Mouse (Mus musculus): ENCODE data around the gene Ehd1.

GRCm38 (mm10) chr19:6321786-6322621, 45.5 kb downstream of the Ehd1 start:
- peak; percentile 42 for TF ChIP-seq TCF12 (IDR thresholded peaks at IDR 0.05; ENCODE audit: insufficient read depth, poor library complexity, severe bottlenecking)
- TF ChIP-seq MAX (IDR thresholded peaks at IDR 0.05; ENCODE audit: low read depth): peak; percentile 74
- TF ChIP-seq MYOG (IDR thresholded peaks at IDR 0.05; ENCODE audit: control insufficient read depth in 1 of 3, insufficient read depth in 1 of 3, insufficient read length in 2 of 3, low read depth in 2 of 3): peak in 2 of 3 experiments; percentile 91 to 92
- no peak for TF ChIP-seq CEBPB (IDR thresholded peaks at IDR 0.05; ENCODE audit: insufficient read depth, poor library complexity, severe bottlenecking)
- TF ChIP-seq POLR2A (IDR thresholded peaks at IDR 0.05; ENCODE audit: insufficient read length, low read depth): peak; percentile 35
- peak in 2 of 3 experiments; percentile 83 to 91 for TF ChIP-seq MYOD1 (IDR thresholded peaks at IDR 0.05; ENCODE audit: control insufficient read depth in 1 of 3, insufficient read length in 2 of 3, low read depth in 2 of 3)
- no peak for TF ChIP-seq POLR2AphosphoS2 (IDR thresholded peaks at IDR 0.05; ENCODE audit: insufficient read length, low read depth)

All from myocyte (in vitro differentiated cells).